Mouse (Mus musculus) embryonic facial prominence, embryonic 10.5 days (tissue): ENCODE results near the gene Aipl1. TPM values are rescaled to one million over a fixed set of nuclear protein-coding genes. Genes with fewer than 3 reads are reported as not detected.
A peak's percentile ranks its signal among the peaks of the same experiment; 100 is the strongest.

Experiments
- DNase-seq: peaks from one replicate; pipeline ENCODE4 v3.0.0-alpha.2; 2017; ENCODE audit warnings: low spot score
- H3K27ac ChIP-seq: fragments of 300-500 bp; sonication (generic); replicated peaks from 2 replicates; pipeline ENCODE4 v1.5.1; 2016; ENCODE audit warnings: mild to moderate bottlenecking
- H3K27me3 ChIP-seq: fragments of 300-500 bp; sonication (generic); replicated peaks from 2 replicates; pipeline ENCODE4 v1.6.1; 2016; ENCODE audit warnings: low read depth, mild to moderate bottlenecking; ENCODE audit not compliant: poor library complexity, severe bottlenecking
- H3K36me3 ChIP-seq: fragments of 300-500 bp; sonication (generic); replicated peaks from 2 replicates; pipeline ENCODE4 v1.6.1; 2016; ENCODE audit warnings: mild to moderate bottlenecking, moderate library complexity
- H3K4me1 ChIP-seq: fragments of 300-500 bp; sonication (generic); 2 replicates; pipeline ENCODE4 v1.6.1; 2016
- H3K4me3 ChIP-seq: fragments of 300-500 bp; sonication (generic); 2 replicates; pipeline ENCODE4 v1.5.1; 2016; ENCODE audit warnings: mild to moderate bottlenecking, moderate library complexity
- H3K9me3 ChIP-seq: fragments of 300-500 bp; sonication (generic); 2 replicates; pipeline ENCODE4 v1.6.1; 2016; ENCODE audit warnings: mild to moderate bottlenecking
- WGBS: fragments of 180-500 bp; shearing (Covaris S2); methylation state at CpG from one replicate; pipeline ENCODE4 v1.1.7; 2016; 5-methylcytosine and 5-hydroxymethylcytosine counted together
- polyA plus RNA-seq: library from polyadenylated mRNA; unstranded; fragments of >200 nt; fragmentation: Nextera tagmentation; extraction: Ambion mirVana; gene quantifications from 2 replicates; pipeline ENCODE4 v1.2.1, GENCODE M21; 2016

Aipl1 gene
- polyA plus RNA-seq, 1 experiment from 2014 or later, result 0.52 TPM

DNA sequence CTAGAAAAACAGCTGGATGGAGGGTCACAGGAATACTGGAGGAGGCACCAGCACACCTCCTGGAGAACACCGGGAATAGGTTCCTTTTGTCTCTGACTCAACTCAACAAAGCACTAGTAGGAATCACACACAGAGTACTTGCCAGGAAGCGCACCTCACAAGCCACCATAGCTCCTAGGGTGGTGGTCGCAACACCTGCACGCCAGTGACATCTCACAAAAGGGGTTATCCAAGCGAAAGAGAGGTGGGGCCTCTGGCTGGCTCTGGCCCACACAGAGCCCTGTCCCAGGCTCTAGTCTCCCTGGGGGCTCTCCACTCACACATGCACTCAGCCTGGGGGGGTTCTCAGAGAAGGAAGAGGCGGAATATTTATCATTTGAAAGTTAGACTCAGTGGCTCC lies 11.4 kb upstream of the Aipl1 start:
- H3K9me3 ChIP-seq, result no peaks in the 10 kb centered on the region
- no peak for DNase-seq
- peaks cover 49% of the 10 kb centered on the region for H3K36me3 ChIP-seq
- no peak overlapping the region for H3K27ac ChIP-seq
- peaks cover 42% of the 10 kb centered on the region for H3K27me3 ChIP-seq
- no peak overlapping the region for H3K4me3 ChIP-seq
- 60% methylated on average over 6 of the region's 6 CpGs for WGBS
- H3K4me1 ChIP-seq, result peaks cover 49% of the 10 kb centered on the region

GRCm38 (mm10) chr11:72044231-72044630 lies 6.9 kb upstream of the Aipl1 start:
- no peak for DNase-seq
- Histone ChIP-seq H3K27me3 (peaks cover 17% of the 10 kb centered on the region), H3K4me3 (peak overlapping the region; percentile 81)

GRCm38 (mm10) chr11:72042631-72043030 lies 5.3 kb upstream of the Aipl1 start:
- Histone ChIP-seq H3K4me3 (peak overlapping the region; percentile 81), H3K36me3 (peaks cover 43% of the 10 kb centered on the region), H3K27me3 (peaks cover 24% of the 10 kb centered on the region), H3K9me3 (no peaks in the 10 kb centered on the region), H3K27ac (peak overlapping the region; percentile 96), H3K4me1 (peaks cover 57% of the 10 kb centered on the region)
- WGBS, result under 1% methylated on average over 14 of the region's 14 CpGs
- no peak for DNase-seq

More at GRCm38 (mm10) chr11:72044231-72044630, 6.9 kb upstream of the Aipl1 start:
- WGBS, result 93% methylated on average over 3 of the region's 3 CpGs
- Histone ChIP-seq H3K36me3 (peaks cover 52% of the 10 kb centered on the region), H3K4me1 (peaks cover 53% of the 10 kb centered on the region), H3K27ac (no peak overlapping the region), H3K9me3 (no peaks in the 10 kb centered on the region)

DNA sequence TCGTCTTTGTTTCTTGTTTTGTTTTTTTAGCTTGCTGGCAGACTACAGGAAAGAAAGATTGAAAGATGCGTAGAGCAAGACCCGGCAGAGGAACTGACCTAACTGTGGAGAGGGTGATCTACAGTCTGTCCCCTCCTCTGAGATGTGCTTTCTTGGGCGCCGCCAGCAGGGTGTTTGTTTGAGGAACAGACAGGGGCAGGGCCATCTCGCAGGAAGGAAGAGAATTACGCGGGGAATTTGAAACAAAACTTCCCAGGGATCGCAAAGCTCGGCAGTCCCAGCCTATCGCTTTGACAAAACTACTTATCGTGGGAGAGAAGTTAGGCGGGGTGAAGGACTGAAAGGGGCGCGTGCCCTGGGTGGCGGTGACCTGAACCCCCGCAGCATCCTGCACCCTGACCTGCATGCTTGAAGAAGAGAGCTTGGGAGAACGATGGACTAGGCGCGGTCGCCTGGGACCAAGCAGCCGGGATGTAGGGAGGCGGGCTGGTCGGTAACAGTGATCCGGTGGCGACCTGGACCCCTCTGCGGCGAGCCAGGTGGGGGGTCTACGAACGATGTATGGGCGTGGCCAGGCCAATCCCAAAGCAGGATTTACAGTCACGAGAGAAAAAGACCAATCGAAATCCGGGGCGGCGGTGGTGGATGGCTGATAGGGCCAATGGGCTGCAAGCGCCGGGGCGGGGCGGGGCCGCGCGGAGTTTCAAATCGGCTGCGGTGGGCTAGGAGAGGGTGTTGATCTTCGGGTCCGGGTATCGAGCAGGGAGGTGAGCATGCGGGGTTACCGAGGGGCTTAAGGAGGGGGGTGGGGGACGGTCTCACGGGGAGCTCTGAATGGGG lies 4.7 kb upstream of the Aipl1 start, which contains the start of gene Pimreg:
Gene Pimreg, plus strand, starts transcription at position 265 of the 840 bp plus-strand sequence.
- H3K27me3 ChIP-seq, result peaks cover 30% of the 10 kb centered on the region
- peaks cover 57% of the 10 kb centered on the region for H3K4me1 ChIP-seq
- peak; percentile 98 for DNase-seq
- H3K4me3 ChIP-seq, result peak within 1 kb of the TSS; percentile 81
- H3K27ac ChIP-seq, result peak within 1 kb of the TSS; percentile 96
- under 1% methylated on average over 52 of the region's 52 CpGs for WGBS
- H3K9me3 ChIP-seq, result no peaks in the 10 kb centered on the region
- H3K36me3 ChIP-seq, result peaks cover 36% of the 10 kb centered on the region

GRCm38 (mm10) chr11:72041290-72041767 lies 4.0 kb upstream of the Aipl1 start:
- 10% methylated on average over 6 of the region's 6 CpGs for WGBS
- peaks cover 57% of the 10 kb centered on the region for H3K4me1 ChIP-seq

GRCm38 (mm10) chr11:72039599-72040386 lies 2.5 kb upstream of the Aipl1 start:
- no peak for DNase-seq
- peaks cover 52% of the 10 kb centered on the region for H3K4me1 ChIP-seq
- H3K4me3 ChIP-seq, result no peak overlapping the region
- 43% methylated on average over 16 of the region's 16 CpGs for WGBS
- no peaks in the 10 kb centered on the region for H3K9me3 ChIP-seq
- H3K27me3 ChIP-seq, result peaks cover 30% of the 10 kb centered on the region
- H3K27ac ChIP-seq, result 0 out of 2 replicates have a peak overlapping the region, but pooled peaks have one; percentile 6
- peaks cover 14% of the 10 kb centered on the region for H3K36me3 ChIP-seq

More at GRCm38 (mm10) chr11:72041290-72041767, 4.0 kb upstream of the Aipl1 start:
- DNase-seq, result no peak
- H3K27ac ChIP-seq, result peak overlapping the region; percentile 96
- peaks cover 30% of the 10 kb centered on the region for H3K27me3 ChIP-seq
- H3K36me3 ChIP-seq, result peaks cover 30% of the 10 kb centered on the region
- no peaks in the 10 kb centered on the region for H3K9me3 ChIP-seq
- peak overlapping the region; percentile 81 for H3K4me3 ChIP-seq

- DNase-seq, result peak; percentile 81
- Histone ChIP-seq H3K27ac (no peak overlapping the region; the same call in 1 of the 2 replicates), H3K4me3 (no peak overlapping the region), H3K27me3 (peaks cover 30% of the 10 kb centered on the region), H3K36me3 (no peaks in the 10 kb centered on the region), H3K4me1 (peaks cover 35% of the 10 kb centered on the region), H3K9me3 (no peaks in the 10 kb centered on the region)
- 1% methylated on average over 4 of the region's 4 CpGs for WGBS
These were observed 687 bp upstream of the Aipl1 start for GRCm38 (mm10) chr11:72037996-72038395.

- Histone ChIP-seq H3K27me3 (peaks cover 26% of the 10 kb centered on the region), H3K4me1 (peaks cover 8% of the 10 kb centered on the region), H3K27ac (no peak overlapping the region), H3K9me3 (no peaks in the 10 kb centered on the region), H3K36me3 (no peaks in the 10 kb centered on the region), H3K4me3 (no peak overlapping the region)
- no peak for DNase-seq
- 85% methylated on average over 3 of the region's 3 CpGs for WGBS
These were observed 4.7 kb downstream of the Aipl1 start for GRCm38 (mm10) chr11:72032589-72032988.

DNA sequence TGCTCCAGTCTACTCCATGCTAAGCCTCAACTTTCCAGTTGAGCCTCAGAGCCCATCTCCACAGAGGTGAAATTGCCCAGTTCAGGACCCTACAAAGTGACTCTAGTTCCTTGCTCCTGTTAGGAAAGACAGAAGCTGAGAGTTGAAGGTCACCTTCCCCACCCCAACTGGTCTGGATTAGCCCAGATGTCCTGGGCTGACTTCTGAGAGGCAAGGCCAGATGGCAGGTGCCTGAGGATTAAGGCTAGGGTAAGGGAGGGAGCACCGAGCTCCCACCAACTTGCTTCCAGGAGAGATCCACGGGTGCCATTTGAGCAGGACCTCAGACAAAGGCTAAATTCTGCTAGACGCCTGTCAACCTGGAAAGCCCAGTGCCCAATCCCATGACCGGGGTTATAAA lies 5.2 kb downstream of the Aipl1 start:
- Histone ChIP-seq H3K4me3 (no peak overlapping the region), H3K36me3 (no peaks in the 10 kb centered on the region), H3K9me3 (no peaks in the 10 kb centered on the region), H3K4me1 (peaks cover 8% of the 10 kb centered on the region), H3K27me3 (peaks cover 25% of the 10 kb centered on the region), H3K27ac (no peak overlapping the region)
- 80% methylated on average over 4 of the region's 4 CpGs for WGBS
- no peak for DNase-seq

- Histone ChIP-seq H3K27me3 (peaks cover 27% of the 10 kb centered on the region), H3K4me1 (peaks cover 8% of the 10 kb centered on the region)
- 91% methylated on average over 7 of the region's 7 CpGs for WGBS
These were observed 6.0 kb downstream of the Aipl1 start for GRCm38 (mm10) chr11:72031353-72031752.

GRCm38 (mm10) chr11:72029143-72029542 lies 8.2 kb downstream of the Aipl1 start:
- Histone ChIP-seq H3K9me3 (no peaks in the 10 kb centered on the region), H3K27me3 (peaks cover 27% of the 10 kb centered on the region), H3K4me3 (no peak overlapping the region), H3K27ac (no peak overlapping the region), H3K36me3 (no peaks in the 10 kb centered on the region), H3K4me1 (peaks cover 6% of the 10 kb centered on the region)
- peak; percentile 75 for DNase-seq
- 19% methylated on average over 23 of the region's 23 CpGs for WGBS

More at GRCm38 (mm10) chr11:72031353-72031752, 6.0 kb downstream of the Aipl1 start:
- Histone ChIP-seq H3K4me3 (no peak overlapping the region), H3K27ac (no peak overlapping the region), H3K36me3 (no peaks in the 10 kb centered on the region), H3K9me3 (no peaks in the 10 kb centered on the region)
- no peak for DNase-seq

- H3K4me3 ChIP-seq, result no peak overlapping the region
- H3K27me3 ChIP-seq, result peaks cover 27% of the 10 kb centered on the region
- no peak for DNase-seq
- 68% methylated on average over 9 of the region's 9 CpGs for WGBS
- no peak overlapping the region for H3K27ac ChIP-seq
- peaks cover 9% of the 10 kb centered on the region for H3K4me1 ChIP-seq
- no peaks in the 10 kb centered on the region for H3K36me3 ChIP-seq
- no peaks in the 10 kb centered on the region for H3K9me3 ChIP-seq
These were observed 9.5 kb downstream of the Aipl1 start for GRCm38 (mm10) chr11:72027836-72028235.
